Mouse (Mus musculus): ENCODE data around the gene Zfp541.

DNA sequence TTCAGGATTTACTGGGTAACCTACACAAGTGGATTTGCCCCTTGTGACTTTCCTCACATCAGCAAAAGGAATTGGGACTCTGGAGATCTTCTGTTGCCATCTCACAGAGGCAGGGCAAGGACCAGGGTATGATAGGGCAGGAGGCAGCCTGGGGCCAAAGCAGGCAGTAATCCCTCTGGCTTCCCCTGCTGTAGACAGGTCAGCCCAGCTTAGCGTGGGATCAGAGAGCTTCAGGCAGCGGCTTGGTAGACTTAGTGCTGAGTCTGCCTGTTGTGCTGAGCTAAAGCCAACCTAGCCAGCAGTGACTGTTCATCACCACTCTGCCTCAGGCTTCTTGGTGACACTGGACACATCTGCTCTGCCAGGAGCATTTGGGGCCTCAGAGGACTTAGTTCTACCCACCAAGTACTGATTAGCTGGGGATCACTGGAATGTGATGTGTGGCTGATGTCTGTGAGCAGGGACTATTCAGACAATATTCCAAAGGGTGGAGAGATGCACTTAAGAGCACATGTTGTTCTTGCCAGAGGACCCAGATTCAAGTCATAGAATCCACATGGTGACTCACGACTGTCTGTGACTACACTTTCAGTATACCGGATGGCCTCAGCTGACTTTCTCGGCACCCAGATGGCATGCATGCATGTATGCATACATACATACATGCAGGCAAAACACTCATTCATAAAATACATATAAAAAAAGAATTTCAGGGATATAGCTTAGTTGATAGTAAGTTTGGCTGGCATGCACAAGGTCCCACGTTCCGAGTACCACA lies 43.2 kb downstream of the Zfp541 start:
- no peak for TF ChIP-seq CTCF (IDR thresholded peaks at IDR 0.05; ENCODE audit: low read depth)
- no peak for TF ChIP-seq EP300 (IDR thresholded peaks at IDR 0.05; ENCODE audit: low read depth)
